Mouse (Mus musculus): ENCODE measurements around the gene Ccnk. TPM values are rescaled to one million over a fixed set of nuclear protein-coding genes. Genes with fewer than 3 reads are reported as not detected.

The Ccnk gene
- 4.4 and 5.6 TPM in 2 replicates for polyA plus RNA-seq (2014; fragmentation: Nextera tagmentation; extraction: Ambion mirVana)

DNA sequence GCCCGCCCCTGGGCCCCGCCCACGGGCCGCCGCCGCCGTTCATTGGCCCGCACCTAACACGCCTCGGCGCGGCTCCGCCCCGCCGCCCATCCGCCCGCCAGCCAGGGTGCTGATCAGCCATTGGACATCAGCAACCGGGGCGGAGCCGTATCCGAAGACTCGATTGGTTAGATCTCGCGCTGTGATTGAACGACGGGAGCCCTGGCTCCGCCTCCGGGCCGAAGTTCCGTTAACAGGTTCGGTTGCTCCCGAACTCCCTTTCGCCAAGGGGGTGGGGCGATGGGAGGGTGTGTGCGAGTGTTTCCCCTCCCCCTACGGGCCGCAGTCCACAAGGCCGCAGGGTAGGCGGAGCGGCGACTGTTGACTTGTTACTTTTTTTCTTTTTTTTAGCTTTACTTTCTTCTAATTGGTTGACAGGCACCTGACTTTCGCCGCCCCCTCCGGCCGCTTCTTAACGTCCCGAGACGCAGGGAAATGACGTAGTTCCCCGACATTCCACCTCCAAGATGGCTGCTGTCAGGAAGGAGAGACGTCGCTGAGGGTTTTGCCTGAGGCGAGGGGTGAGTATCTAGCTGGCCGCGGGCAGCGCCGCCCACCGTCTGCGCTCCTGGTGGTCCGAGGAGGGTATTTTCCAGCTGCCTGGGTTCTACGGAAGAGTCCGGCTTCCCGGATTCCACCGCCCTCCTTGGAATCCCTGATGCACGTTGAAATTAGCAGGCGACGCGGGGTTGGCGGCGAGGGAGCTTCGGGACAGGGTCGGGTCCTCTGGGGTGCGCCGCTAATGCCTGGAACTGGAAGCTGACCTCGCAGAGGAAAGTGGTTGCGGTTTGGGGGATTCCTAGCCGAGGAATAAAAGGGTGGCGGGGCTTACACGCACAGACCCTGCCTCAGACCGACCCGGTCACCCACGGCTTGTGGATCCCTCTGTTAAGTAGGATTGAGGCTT is at the start of gene Ccnk:
Ccnk (plus strand) TSS at position 259 of the 946 bp plus-strand sequence.
- WGBS: under 1% methylated on average over 70 of the region's 82 CpGs

DNA sequence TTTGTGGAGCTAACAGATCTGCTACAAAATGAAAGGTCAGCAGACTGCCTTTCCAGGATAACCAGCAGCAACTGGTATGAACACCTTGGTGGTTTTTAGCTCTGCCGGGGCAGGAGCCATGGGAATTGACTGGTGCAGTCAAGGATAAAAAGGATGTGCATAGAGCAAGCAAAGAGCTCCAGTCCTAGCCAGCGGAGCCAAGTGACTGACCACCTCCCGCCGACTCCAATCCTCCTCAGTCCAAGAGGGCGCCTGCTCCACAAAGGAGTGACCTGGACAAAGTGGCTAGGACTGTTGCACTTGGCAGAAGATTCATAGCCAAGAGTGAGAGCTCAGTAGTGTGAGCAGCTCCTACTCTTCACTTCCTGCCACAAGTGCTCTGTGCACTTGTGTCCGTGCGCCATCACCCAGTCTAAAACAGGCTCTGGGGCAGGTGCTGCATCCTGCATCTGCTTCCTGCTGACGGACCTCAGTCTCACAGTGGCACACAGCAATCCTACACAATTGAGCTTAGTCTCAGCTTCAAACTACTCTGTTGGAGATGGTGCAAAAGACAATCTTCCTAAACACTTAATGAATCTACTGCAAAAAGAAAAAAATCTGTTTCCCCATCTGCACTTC is 46.8 kb upstream of the Ccnk start:
- Histone ChIP-seq H3K4me3 (replicated peaks; ENCODE audit: low read length) (no peak overlapping the region), H3K36me3 (replicated peaks; ENCODE audit: control insufficient read depth, insufficient read depth) (peaks cover 22% of the 10 kb centered on the region; the same call in 1 of the 2 replicates), H3K27ac (no peak overlapping the region), H3K27me3 (ENCODE audit: control insufficient read depth, insufficient read depth, low read length) (no peaks in the 10 kb centered on the region), H3K9ac (no peak overlapping the region), H3K9me3 (ENCODE audit: control insufficient read depth, low read length) (no peaks in the 10 kb centered on the region), H3K4me2 (replicated peaks) (no peak overlapping the region), H3K4me1 (replicated peaks; ENCODE audit: control insufficient read depth, insufficient read depth, low read length) (no peaks in the 10 kb centered on the region)
- no peak for DNase-seq (ENCODE audit: low spot score)
- 87% methylated on average over 8 of the region's 8 CpGs for WGBS
- ATAC-seq (ENCODE audit: low FRiP score): no peak

More for the DNA sequence above, at the start of gene Ccnk:
- H3K4me2 ChIP-seq (replicated peaks): peak within 1 kb of the TSS; percentile 76
- no peaks in the 10 kb centered on the region for H3K9me3 ChIP-seq (ENCODE audit: control insufficient read depth, low read length)
- ATAC-seq (ENCODE audit: low FRiP score) (peak; percentile 98), DNase-seq (ENCODE audit: low spot score) (peak; percentile 98)
- peaks cover 29% of the 10 kb centered on the region for H3K4me1 ChIP-seq (replicated peaks; ENCODE audit: control insufficient read depth, insufficient read depth, low read length)
- peak within 1 kb of the TSS; percentile 81 for H3K27ac ChIP-seq
- H3K4me3 ChIP-seq (replicated peaks; ENCODE audit: low read length): peak within 1 kb of the TSS; percentile 98
- H3K36me3 ChIP-seq (replicated peaks; ENCODE audit: control insufficient read depth, insufficient read depth): peaks cover 14% of the 10 kb centered on the region
- H3K27me3 ChIP-seq (ENCODE audit: control insufficient read depth, insufficient read depth, low read length): no peaks in the 10 kb centered on the region
- H3K9ac ChIP-seq: peak within 1 kb of the TSS; percentile 94

DNA sequence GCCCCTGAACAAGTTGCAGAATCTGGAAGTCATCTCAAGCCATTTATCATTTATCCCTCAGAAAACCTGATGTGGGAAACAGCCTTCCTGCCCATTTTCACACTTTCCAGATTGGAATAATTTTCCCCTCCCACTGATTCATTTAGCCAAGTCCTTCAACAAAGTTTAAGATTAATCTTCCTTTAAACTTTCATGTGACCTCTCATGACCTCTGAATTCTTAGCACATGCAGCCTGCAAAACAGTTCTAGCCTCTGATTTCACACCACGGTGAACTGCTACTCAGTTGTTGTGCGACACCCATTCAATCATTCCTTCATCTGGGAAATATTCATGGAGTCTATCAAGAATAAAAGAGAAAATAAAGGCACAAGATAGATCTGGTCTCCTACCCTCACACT is 46.2 kb upstream of the Ccnk start:
- H3K4me2 ChIP-seq (replicated peaks): no peak overlapping the region
- H3K27me3 ChIP-seq (ENCODE audit: control insufficient read depth, insufficient read depth, low read length): no peaks in the 10 kb centered on the region
- WGBS: 63% methylated on average over 2 of the region's 2 CpGs
- DNase-seq (ENCODE audit: low spot score): no peak
- no peaks in the 10 kb centered on the region for H3K9me3 ChIP-seq (ENCODE audit: control insufficient read depth, low read length)
- no peak overlapping the region for H3K27ac ChIP-seq
- H3K36me3 ChIP-seq (replicated peaks; ENCODE audit: control insufficient read depth, insufficient read depth): peaks cover 24% of the 10 kb centered on the region
- no peak overlapping the region for H3K9ac ChIP-seq
- H3K4me1 ChIP-seq (replicated peaks; ENCODE audit: control insufficient read depth, insufficient read depth, low read length): no peaks in the 10 kb centered on the region
- no peak overlapping the region for H3K4me3 ChIP-seq (replicated peaks; ENCODE audit: low read length)
- no peak for ATAC-seq (ENCODE audit: low FRiP score)

DNA sequence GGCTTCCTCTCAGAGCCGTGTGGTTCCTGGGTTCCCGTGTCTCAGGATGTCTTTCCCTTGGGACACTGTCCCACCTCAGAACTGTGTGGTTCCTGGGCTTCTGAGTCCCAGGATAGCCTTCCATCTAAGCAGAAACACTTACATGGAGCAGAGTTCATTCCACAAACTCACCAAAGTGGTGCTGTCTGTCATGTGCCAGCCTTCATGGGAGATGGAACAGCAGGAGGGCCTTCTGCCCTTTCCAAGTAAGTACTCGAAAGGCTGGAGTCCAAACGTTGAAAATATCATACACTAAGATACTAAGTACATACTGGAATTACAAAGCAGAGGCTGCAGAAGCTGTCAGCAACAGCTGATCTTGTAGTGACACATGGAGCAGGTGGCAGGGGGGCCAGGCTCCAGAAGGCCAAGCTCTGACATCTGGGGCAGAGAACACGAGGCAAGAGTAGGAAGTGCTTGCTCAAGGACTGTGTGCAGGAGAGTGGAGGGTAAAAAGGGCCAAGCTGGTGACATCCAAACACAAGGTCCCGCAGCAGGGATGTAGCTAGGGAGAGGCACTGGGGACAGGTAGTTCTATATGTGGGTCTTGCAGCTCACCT is 43.7 kb upstream of the Ccnk start:
- Histone ChIP-seq H3K9ac (no peak overlapping the region), H3K4me3 (replicated peaks; ENCODE audit: low read length) (no peak overlapping the region), H3K9me3 (ENCODE audit: control insufficient read depth, low read length) (no peaks in the 10 kb centered on the region), H3K27ac (no peak overlapping the region), H3K36me3 (replicated peaks; ENCODE audit: control insufficient read depth, insufficient read depth) (peaks cover 15% of the 10 kb centered on the region; the same call in 1 of the 2 replicates), H3K4me1 (replicated peaks; ENCODE audit: control insufficient read depth, insufficient read depth, low read length) (no peaks in the 10 kb centered on the region), H3K4me2 (replicated peaks) (no peak overlapping the region), H3K27me3 (ENCODE audit: control insufficient read depth, insufficient read depth, low read length) (no peaks in the 10 kb centered on the region)
- ATAC-seq (ENCODE audit: low FRiP score) (no peak), DNase-seq (ENCODE audit: low spot score) (no peak)
- 78% methylated on average over 6 of the region's 6 CpGs for WGBS

DNA sequence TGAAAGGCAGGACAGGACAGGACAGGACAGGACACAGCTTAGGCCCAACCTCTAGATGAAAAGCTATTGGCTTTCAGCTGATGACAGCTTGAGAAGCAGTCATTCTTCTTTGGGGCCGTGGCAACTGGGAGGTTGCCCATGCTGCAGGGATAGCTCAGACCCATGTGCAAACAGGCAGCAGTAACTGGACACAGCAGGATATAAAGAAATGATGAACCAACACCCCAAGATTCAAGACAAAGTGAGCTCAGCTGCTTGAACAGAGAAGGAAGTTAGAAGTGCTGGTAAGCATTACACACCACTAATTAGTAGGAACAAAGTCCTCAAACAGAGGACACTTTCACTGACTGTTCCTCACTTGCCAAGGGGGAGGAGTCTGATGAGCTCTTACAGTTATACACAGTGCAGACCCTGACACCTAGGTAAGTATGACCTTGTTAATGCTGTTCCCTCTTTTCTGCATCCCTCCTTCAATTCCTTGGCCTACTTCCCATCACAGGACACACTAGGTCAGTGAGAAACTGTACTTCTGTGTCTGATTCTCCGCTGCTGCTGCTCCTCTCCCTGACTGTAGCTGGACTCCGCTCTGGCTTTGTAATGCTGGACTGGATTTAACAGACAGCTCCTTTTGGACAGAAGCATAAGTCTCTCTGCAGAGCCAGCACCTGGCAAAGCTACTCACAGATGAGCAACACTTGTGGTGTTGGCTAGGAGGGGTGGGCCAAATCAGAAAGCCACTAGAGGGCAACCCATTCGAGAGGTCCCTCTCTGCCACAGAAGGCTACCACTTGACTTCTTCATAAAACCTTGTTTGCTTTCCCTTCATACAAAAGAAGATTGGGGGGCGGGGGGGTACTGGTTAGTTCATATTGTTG is 35.5 kb upstream of the Ccnk start:
- WGBS: 91% methylated on average over 5 of the region's 5 CpGs
- no peak overlapping the region for H3K9ac ChIP-seq
- no peak overlapping the region for H3K4me2 ChIP-seq (replicated peaks)
- no peak overlapping the region for H3K27ac ChIP-seq
- no peak for ATAC-seq (ENCODE audit: low FRiP score)
- no peaks in the 10 kb centered on the region for H3K9me3 ChIP-seq (ENCODE audit: control insufficient read depth, low read length)
- no peak overlapping the region for H3K4me3 ChIP-seq (replicated peaks; ENCODE audit: low read length)
- no peak for DNase-seq (ENCODE audit: low spot score)
- H3K36me3 ChIP-seq (replicated peaks; ENCODE audit: control insufficient read depth, insufficient read depth): peaks cover 18% of the 10 kb centered on the region; the same call in 1 of the 2 replicates
- no peaks in the 10 kb centered on the region for H3K4me1 ChIP-seq (replicated peaks; ENCODE audit: control insufficient read depth, insufficient read depth, low read length)
- no peaks in the 10 kb centered on the region for H3K27me3 ChIP-seq (ENCODE audit: control insufficient read depth, insufficient read depth, low read length)

DNA sequence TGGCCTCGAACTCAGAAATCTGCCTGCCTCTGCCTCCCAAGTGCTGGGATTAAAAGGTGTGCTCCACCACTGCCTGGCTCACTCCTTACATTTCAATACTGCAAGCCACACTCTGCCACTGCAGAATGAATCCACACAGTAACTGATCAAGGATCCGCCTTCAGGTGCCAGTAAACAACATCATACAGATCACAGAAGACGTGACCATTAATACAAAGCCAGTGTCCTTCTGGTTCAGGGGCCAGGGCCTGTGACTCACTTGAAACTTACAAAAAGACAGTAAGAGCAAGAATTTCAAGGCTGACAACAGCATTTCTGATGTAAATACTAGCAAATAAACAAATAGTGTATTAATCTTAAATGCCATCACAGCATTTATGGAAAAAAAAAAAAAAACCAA is 34.2 kb upstream of the Ccnk start:
- DNase-seq (ENCODE audit: low spot score): no peak
- no peak overlapping the region for H3K4me2 ChIP-seq (replicated peaks)
- no peaks in the 10 kb centered on the region for H3K9me3 ChIP-seq (ENCODE audit: control insufficient read depth, low read length)
- H3K36me3 ChIP-seq (replicated peaks; ENCODE audit: control insufficient read depth, insufficient read depth): peaks cover 19% of the 10 kb centered on the region; the same call in 1 of the 2 replicates
- H3K27ac ChIP-seq: no peak overlapping the region
- H3K27me3 ChIP-seq (ENCODE audit: control insufficient read depth, insufficient read depth, low read length): no peaks in the 10 kb centered on the region
- H3K4me3 ChIP-seq (replicated peaks; ENCODE audit: low read length): no peak overlapping the region
- 97% methylated on average over 3 of the region's 3 CpGs for WGBS
- no peak for ATAC-seq (ENCODE audit: low FRiP score)
- no peak overlapping the region for H3K9ac ChIP-seq
- H3K4me1 ChIP-seq (replicated peaks; ENCODE audit: control insufficient read depth, insufficient read depth, low read length): no peaks in the 10 kb centered on the region

DNA sequence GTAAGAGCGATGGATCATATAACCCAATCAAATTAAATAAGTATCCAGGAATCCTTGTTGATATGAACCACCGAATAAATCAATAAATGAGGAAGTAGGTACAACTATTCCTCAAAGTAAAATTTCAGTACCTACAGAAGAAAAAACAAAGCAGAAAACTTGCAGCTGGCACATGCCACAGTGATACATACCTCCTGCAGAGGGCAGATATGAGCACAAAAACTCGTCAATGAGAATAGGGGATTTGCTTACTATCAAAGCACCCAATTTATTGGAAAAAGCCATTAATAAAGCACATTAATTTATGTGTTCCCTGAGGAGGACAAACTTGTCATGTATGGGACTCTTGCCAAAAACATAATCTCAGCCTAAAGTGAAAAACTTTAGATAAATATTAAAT is 29.6 kb upstream of the Ccnk start:
- DNase-seq (ENCODE audit: low spot score) (no peak), ATAC-seq (ENCODE audit: low FRiP score) (no peak)
- Histone ChIP-seq H3K9me3 (ENCODE audit: control insufficient read depth, low read length) (no peaks in the 10 kb centered on the region), H3K4me3 (replicated peaks; ENCODE audit: low read length) (no peak overlapping the region), H3K4me1 (replicated peaks; ENCODE audit: control insufficient read depth, insufficient read depth, low read length) (no peaks in the 10 kb centered on the region), H3K27me3 (ENCODE audit: control insufficient read depth, insufficient read depth, low read length) (no peaks in the 10 kb centered on the region), H3K36me3 (replicated peaks; ENCODE audit: control insufficient read depth, insufficient read depth) (peaks cover 43% of the 10 kb centered on the region), H3K27ac (no peak overlapping the region), H3K4me2 (replicated peaks) (no peak overlapping the region), H3K9ac (no peak overlapping the region)
- 74% methylated on average over 3 of the region's 3 CpGs for WGBS

DNA sequence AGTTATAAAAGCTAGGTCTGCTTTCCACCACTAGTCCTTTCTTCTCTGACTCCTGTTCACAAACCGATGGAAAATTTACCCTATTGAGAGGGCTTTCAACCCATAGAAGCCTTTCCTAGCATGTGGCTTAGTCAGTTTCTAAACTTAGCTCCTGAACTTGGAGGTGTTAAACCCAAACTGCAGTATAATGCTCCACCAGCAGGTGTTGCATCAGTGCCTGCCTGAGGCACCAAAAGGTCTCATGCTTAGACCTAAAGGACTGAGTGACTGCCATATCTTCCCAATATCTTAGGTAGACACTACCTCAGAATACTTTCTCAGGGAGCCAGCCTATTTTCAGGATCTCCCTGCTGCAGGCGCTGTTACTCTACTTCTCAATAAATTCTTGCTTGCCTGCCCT is 26.6 kb upstream of the Ccnk start:
- Histone ChIP-seq H3K36me3 (replicated peaks; ENCODE audit: control insufficient read depth, insufficient read depth) (peaks cover 47% of the 10 kb centered on the region), H3K27me3 (ENCODE audit: control insufficient read depth, insufficient read depth, low read length) (no peaks in the 10 kb centered on the region), H3K4me1 (replicated peaks; ENCODE audit: control insufficient read depth, insufficient read depth, low read length) (no peaks in the 10 kb centered on the region), H3K4me2 (replicated peaks) (no peak overlapping the region), H3K27ac (no peak overlapping the region), H3K9ac (no peak overlapping the region), H3K4me3 (replicated peaks; ENCODE audit: low read length) (no peak overlapping the region), H3K9me3 (ENCODE audit: control insufficient read depth, low read length) (no peaks in the 10 kb centered on the region)
- DNase-seq (ENCODE audit: low spot score): no peak
- ATAC-seq (ENCODE audit: low FRiP score): no peak
- WGBS: 97% methylated on average over 2 of the region's 2 CpGs

Data from hindbrain, embryonic 14.5 days (tissue).